Mouse (Mus musculus) MEL (cell line): ENCODE measurements at regions not wholly inside any gene's neighbourhood (a gene's known extent, or its start where the extent isn't known, plus 50 kb on each side); places are given as distances from the start of the nearest gene placed in this dataset.

Experiments used
- DNase-seq: peaks from one replicate; pipeline ENCODE4 v3.0.0; 2011; ENCODE audit warnings: low read depth, low spot score
- H3K27ac ChIP-seq: 2 replicates; pipeline ENCODE4 v1.5.1; 2012; ENCODE audit warnings: low read depth, mild to moderate bottlenecking, control low read depth, low read length, moderate library complexity; ENCODE audit not compliant: control insufficient read depth
- H3K27me3 ChIP-seq, 2 experiments: fragments of 150-350 bp in 1 of 2; sonication (generic) in 1 of 2; 2 replicates each; pipeline ENCODE4 v1.6.1; 2012; ENCODE audit warnings: low read length in 2 of 2, mild to moderate bottlenecking in 2 of 2, improper control_type of control experiment in 1 of 2, moderate library complexity in 1 of 2; ENCODE audit not compliant: insufficient read depth in 2 of 2, control insufficient read depth in 1 of 2
- H3K36me3 ChIP-seq, 2 experiments: 2 replicates each; pipeline ENCODE4 v1.6.1; 2012 to 2014; ENCODE audit warnings: low read length in 2 of 2, improper control_type of control experiment in 1 of 2, inconsistent platforms in 1 of 2, mild to moderate bottlenecking in 1 of 2; ENCODE audit not compliant: insufficient read depth in 2 of 2, control insufficient read depth in 1 of 2
- H3K4me1 ChIP-seq, 2 experiments: fragments of 150-350 bp in 1 of 2; sonication (generic) in 1 of 2; 2 replicates each; pipeline ENCODE4 v1.6.1; 2012; ENCODE audit warnings: low read length in 2 of 2, improper control_type of control experiment in 1 of 2, mild to moderate bottlenecking in 1 of 2; ENCODE audit not compliant: insufficient read depth in 2 of 2, control insufficient read depth in 1 of 2
- H3K4me3 ChIP-seq, 2 experiments: fragments of 150-350 bp in 1 of 2; sonication (generic) in 1 of 2; 2 replicates each; pipeline ENCODE4 v1.5.1; 2012; ENCODE audit warnings: low read depth in 2 of 2, low read length in 2 of 2, mild to moderate bottlenecking in 2 of 2, moderate library complexity in 2 of 2, control low read depth in 1 of 2, improper control_type of control experiment in 1 of 2; ENCODE audit not compliant: control insufficient read depth in 1 of 2, insufficient read depth in 1 of 2
- H3K79me2 ChIP-seq: 2 replicates; pipeline ENCODE4 v1.6.1; 2012; ENCODE audit warnings: mild to moderate bottlenecking, low read length, moderate library complexity; ENCODE audit not compliant: control insufficient read depth, poor library complexity, insufficient read depth
- H3K9ac ChIP-seq: 2 replicates; pipeline ENCODE4 v1.6.1; 2012; ENCODE audit warnings: low read depth, mild to moderate bottlenecking, control low read depth, low read length, moderate library complexity; ENCODE audit not compliant: control insufficient read depth, poor library complexity, severe bottlenecking
- H3K9me3 ChIP-seq: fragments of 150-350 bp; sonication (generic); replicated peaks from 2 replicates; pipeline ENCODE4 v1.6.1; 2012; ENCODE audit warnings: mild to moderate bottlenecking, low read length, improper control_type of control experiment, moderate library complexity; ENCODE audit not compliant: insufficient read depth
- BHLHE40 ChIP-seq: IDR thresholded peaks from 2 replicates; pipeline ENCODE4 v1.6.1; 2012; ENCODE audit warnings: low read depth, mild to moderate bottlenecking, inconsistent platforms, low read length, improper control_type of control experiment, borderline replicate concordance
- CHD1 ChIP-seq: IDR thresholded peaks from 2 replicates; pipeline ENCODE4 v1.6.1; 2012; ENCODE audit warnings: low read depth, mild to moderate bottlenecking, inconsistent platforms, low read length, improper control_type of control experiment
- CHD2 ChIP-seq: IDR thresholded peaks from 2 replicates; pipeline ENCODE4 v1.6.1; 2011; ENCODE audit warnings: low read length, improper control_type of control experiment
- CTCF ChIP-seq, 3 experiments: IDR thresholded peaks in 2 of 3; conservative IDR thresholded peaks in 1 of 3; 2 replicates each; pipeline ENCODE4 v1.5.1; 2011 to 2012; ENCODE audit warnings: low read length in 3 of 3, low read depth in 2 of 3, mild to moderate bottlenecking in 2 of 3, improper control_type of control experiment in 1 of 3, inconsistent platforms in 1 of 3, mixed read lengths in 1 of 3, moderate library complexity in 1 of 3; ENCODE audit not compliant: control insufficient read depth in 1 of 3, insufficient read depth in 1 of 3, poor library complexity in 1 of 3, severe bottlenecking in 1 of 3
- ELF1 ChIP-seq: IDR thresholded peaks from 2 replicates; pipeline ENCODE4 v1.6.1; 2014; ENCODE audit warnings: low read depth, mild to moderate bottlenecking, inconsistent platforms, low read length, improper control_type of control experiment, moderate library complexity
- GATA1 ChIP-seq: IDR thresholded peaks from 2 replicates; pipeline ENCODE4 v1.6.1; 2011; ENCODE audit warnings: low read depth, low read length, improper control_type of control experiment
- HCFC1 ChIP-seq: IDR thresholded peaks from 2 replicates; pipeline ENCODE4 v1.6.1; 2012; ENCODE audit warnings: low read depth, mild to moderate bottlenecking, inconsistent platforms, low read length, improper control_type of control experiment, moderate library complexity
- JUND ChIP-seq: IDR thresholded peaks from 2 replicates; pipeline ENCODE4 v1.6.1; 2011; ENCODE audit warnings: low read depth, mild to moderate bottlenecking, improper control_type of control experiment, low read length
- MAFK ChIP-seq: IDR thresholded peaks from 2 replicates; pipeline ENCODE4 v1.6.1; 2011; ENCODE audit warnings: low read depth, mild to moderate bottlenecking, low read length, improper control_type of control experiment, borderline replicate concordance
- MAX ChIP-seq: IDR thresholded peaks from 2 replicates; pipeline ENCODE4 v1.6.1; 2011; ENCODE audit warnings: low read length, improper control_type of control experiment
- MXI1 ChIP-seq: IDR thresholded peaks from 2 replicates; pipeline ENCODE4 v1.6.1; 2011; ENCODE audit warnings: mild to moderate bottlenecking, low read depth, low read length, improper control_type of control experiment
- MYB ChIP-seq: IDR thresholded peaks from 2 replicates; pipeline ENCODE4 v1.6.1; 2011; ENCODE audit warnings: mild to moderate bottlenecking, low read depth, low read length, improper control_type of control experiment
- MYC ChIP-seq: IDR thresholded peaks from 2 replicates; pipeline ENCODE4 v1.6.1; 2011; ENCODE audit warnings: low read depth, mild to moderate bottlenecking, low read length, improper control_type of control experiment, moderate library complexity
- POLR2AphosphoS2 ChIP-seq: IDR thresholded peaks from 2 replicates; pipeline ENCODE4 v1.6.1; 2011; ENCODE audit warnings: low read length, improper control_type of control experiment
- POLR2AphosphoS5 ChIP-seq: IDR thresholded peaks from 2 replicates; pipeline ENCODE4 v1.6.1; 2012; ENCODE audit warnings: low read depth, borderline replicate concordance, mild to moderate bottlenecking, inconsistent platforms, low read length, moderate library complexity, mixed read lengths
- RAD21 ChIP-seq: IDR thresholded peaks from 2 replicates; pipeline ENCODE4 v1.6.1; 2011; ENCODE audit warnings: mild to moderate bottlenecking, low read depth, low read length, improper control_type of control experiment
- SMC3 ChIP-seq: IDR thresholded peaks from 2 replicates; pipeline ENCODE4 v1.6.1; 2011; ENCODE audit warnings: low read depth, low read length, improper control_type of control experiment
- UBTF ChIP-seq: IDR thresholded peaks from 2 replicates; pipeline ENCODE4 v1.6.1; 2012; ENCODE audit warnings: low read depth, mild to moderate bottlenecking, inconsistent platforms, low read length, improper control_type of control experiment, moderate library complexity, borderline replicate concordance; ENCODE audit not compliant: insufficient read depth
- ZC3H11A ChIP-seq: IDR thresholded peaks from 2 replicates; pipeline ENCODE4 v1.6.1; 2012; ENCODE audit warnings: low read depth, mild to moderate bottlenecking, inconsistent platforms, low read length, improper control_type of control experiment
- ZKSCAN1 ChIP-seq: IDR thresholded peaks from 2 replicates; pipeline ENCODE4 v1.6.1; 2012; ENCODE audit warnings: low read depth, mild to moderate bottlenecking, inconsistent platforms, low read length, improper control_type of control experiment, moderate library complexity
- ZNF384 ChIP-seq: IDR thresholded peaks from 2 replicates; pipeline ENCODE4 v1.6.1; 2012; ENCODE audit warnings: low read depth, mild to moderate bottlenecking, inconsistent platforms, low read length, improper control_type of control experiment

GRCm38 (mm10) chr12:54558106-54558505, 98.3 kb downstream of the Sptssa start:
- Histone ChIP-seq H3K9me3 (no peaks in the 10 kb centered on the region), H3K27me3 (no peaks in the 10 kb centered on the region)
- TF ChIP-seq MXI1 (no peak), UBTF (no peak), ZC3H11A (peak; percentile 61), ELF1 (no peak), GATA1 (no peak), POLR2AphosphoS5 (no peak), RAD21 (peak; percentile 87), JUND (no peak), BHLHE40 (no peak), CHD2 (no peak), SMC3 (peak; percentile 71), CTCF (IDR thresholded peaks at IDR 0.05 in 2 of 3, conservative IDR thresholded peaks at IDR 0.05 in 1 of 3; ENCODE audit: control insufficient read depth in 1 of 3, insufficient read depth in 1 of 3, low read depth in 2 of 3, low read length in 3 of 3, poor library complexity in 1 of 3, severe bottlenecking in 1 of 3) (peak in 2 of 3 experiments; percentile 32 to 75; a peak in 3 of 6 replicates), POLR2AphosphoS2 (no peak)
- TF ChIP-seq, all 39 proteins: peak for 4
- Histone ChIP-seq H3K36me3 (no peaks in the 10 kb centered on the region), H3K4me3 (no peak overlapping the region), H3K79me2 (no peaks in the 10 kb centered on the region), H3K4me1 (no peaks in the 10 kb centered on the region), H3K9ac (no peak overlapping the region), H3K27ac (no peak overlapping the region)
- peak; percentile 62 for DNase-seq

- no peak overlapping the region for H3K4me3 ChIP-seq
- no peaks in the 10 kb centered on the region for H3K79me2 ChIP-seq
- H3K36me3 ChIP-seq, result no peaks in the 10 kb centered on the region
- DNase-seq, result no peak
- TF ChIP-seq MAX, result no peak
- no peak for TF ChIP-seq GATA1
- no peak for TF ChIP-seq MAFK
- no peak for TF ChIP-seq BHLHE40
- no peak for TF ChIP-seq UBTF
- no peak for TF ChIP-seq HCFC1
- no peak for TF ChIP-seq ZKSCAN1
- TF ChIP-seq ZNF384, result no peak
- no peak for TF ChIP-seq MYB
- TF ChIP-seq MYC, result no peak
- no peak for TF ChIP-seq CHD1
- TF ChIP-seq POLR2AphosphoS5, result no peak
- TF ChIP-seq RAD21, result no peak
- H3K9ac ChIP-seq, result no peak overlapping the region
- no peaks in the 10 kb centered on the region for H3K9me3 ChIP-seq
- H3K4me1 ChIP-seq, result no peaks in the 10 kb centered on the region
- H3K27ac ChIP-seq, result no peak overlapping the region
- H3K27me3 ChIP-seq, result peaks cover 0 to 1% of the 10 kb centered on the region in 2 experiments; a peak in 3 of 4 replicates
Measured at GRCm38 (mm10) chr12:54549659-54550058, 106.7 kb downstream of the Sptssa start.
